Mouse (Mus musculus): ENCODE measurements around the gene Dlx4.

The Dlx4 gene

DNA sequence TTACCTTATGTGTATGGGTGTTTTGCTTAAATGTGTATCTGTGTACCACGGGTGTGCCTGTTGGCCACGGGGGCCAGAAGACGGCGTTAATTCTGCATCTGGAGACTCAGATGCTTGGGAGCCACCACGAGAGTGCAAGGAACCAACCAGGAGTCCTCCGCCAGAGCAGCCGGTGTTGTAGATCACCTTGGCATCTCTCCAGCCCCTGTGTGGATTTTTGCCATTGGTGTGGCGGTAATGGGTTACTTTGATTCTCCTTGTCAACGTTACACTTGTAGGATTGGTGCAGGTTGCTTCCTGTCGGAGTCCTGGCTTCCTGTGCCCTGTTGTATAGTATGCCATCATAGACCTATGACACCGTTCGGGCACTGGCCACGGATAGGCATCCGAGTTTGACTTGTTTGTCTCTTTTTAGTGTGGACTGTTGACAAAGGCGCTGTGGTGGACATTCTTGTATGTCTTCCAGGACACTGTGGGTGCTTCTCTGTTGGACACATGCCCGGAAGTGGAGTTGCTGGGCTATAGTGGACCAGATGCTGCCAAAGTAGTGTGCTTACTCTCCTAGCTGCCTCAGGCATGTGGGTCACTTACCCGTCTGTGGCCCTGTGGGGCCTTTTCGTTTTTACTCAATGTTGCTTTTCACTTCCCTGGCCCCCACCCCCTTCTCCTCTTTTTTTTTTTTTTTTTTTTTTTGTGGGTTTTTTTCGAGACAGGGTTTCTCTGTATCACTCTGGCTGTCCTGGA lies 43.7 kb downstream of the Dlx4 start:
- DNase-seq (ENCODE audit: low spot score) = no peak

DNA sequence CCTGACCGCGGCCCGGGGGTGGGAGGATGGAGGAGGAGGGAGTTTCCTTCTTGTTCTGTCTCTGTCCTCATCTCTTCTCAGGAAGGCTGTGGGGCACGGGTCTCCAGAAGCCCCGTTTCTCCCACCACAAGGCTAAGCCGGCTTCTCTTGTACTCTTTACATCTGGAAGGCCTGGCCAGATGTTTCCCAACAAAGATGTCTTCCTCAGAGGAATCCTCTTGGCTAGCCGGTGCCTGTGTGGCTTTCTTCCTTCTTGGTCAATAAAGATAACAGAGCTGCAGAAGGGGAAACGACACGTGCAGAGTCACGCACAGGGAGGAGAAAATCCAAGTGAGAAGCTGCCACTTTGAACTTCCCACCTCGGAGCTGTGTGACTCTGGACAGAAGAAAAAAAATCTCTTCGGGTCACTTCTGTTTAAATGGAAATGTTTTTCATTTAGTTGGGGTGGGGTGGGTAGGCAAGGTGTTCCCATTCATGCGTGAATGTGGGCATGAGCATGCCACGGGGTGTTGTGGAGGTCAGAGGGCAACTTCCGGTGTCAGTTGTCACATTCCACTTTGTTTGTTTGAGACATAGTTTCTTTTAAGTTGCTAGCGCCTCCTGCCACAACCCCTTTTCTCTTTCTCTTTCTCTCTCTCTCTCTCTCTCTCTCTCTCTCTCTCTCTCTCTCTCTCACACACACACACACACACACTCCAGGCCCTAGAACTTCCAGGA lies 44.8 kb downstream of the Dlx4 start:
- no peak for DNase-seq (ENCODE audit: low spot score)

DNA sequence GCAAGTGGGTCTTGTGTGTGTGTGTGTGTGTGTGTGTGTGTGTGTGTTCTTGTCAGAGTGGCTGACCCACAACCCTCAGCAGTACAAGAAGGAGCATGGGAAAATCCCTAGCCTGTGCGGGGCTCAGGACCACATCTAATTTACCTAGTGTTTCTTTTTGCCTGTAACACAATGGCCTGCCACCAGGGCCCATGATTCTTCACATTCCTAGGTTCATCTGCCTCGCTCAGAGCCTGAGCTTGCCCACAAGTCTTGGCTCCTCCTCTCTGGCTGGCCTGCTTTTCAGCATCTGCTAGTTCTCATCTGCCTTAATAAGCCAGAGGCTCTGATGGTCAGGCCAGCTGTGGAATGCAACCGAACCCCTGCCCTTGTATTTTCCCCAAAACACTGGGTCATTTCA lies 45.7 kb downstream of the Dlx4 start:
- no peak for DNase-seq (ENCODE audit: low spot score)

DNA sequence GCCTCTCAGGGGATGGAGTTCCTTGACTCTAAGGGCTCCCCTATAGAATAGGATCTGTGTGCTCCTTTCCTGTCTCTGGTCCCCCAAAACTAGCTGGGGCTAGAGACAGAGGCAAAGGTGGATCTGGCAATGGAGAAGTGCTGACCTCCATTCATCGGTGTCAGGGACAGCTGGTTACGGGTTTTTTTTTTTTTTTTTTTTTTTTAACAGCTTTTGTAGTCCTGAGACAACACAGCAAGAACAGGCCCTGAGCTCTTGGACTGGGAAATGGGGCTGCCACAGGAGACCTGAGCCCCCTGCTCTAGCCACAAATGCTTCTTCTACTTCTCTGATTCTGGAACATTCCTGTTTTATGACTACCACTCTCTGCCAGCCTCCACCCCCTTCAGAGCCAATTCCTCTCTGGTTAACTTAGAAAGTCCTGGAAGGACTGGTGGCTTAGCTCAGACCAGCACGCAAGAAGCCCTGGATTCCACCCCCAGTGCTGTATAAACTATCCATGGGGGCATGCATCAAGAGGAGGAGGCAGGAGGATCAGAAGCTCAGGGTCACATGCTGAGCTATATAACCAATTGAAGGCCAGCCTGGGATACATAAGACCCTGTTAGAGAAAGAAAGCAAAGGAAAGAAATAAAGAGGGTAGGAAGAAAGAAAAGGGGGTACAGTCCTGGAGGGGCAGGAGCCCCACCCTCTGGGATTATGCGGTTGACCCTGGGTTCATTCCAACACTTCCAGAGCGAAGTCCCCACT lies 47.5 kb downstream of the Dlx4 start:
- no peak for DNase-seq (ENCODE audit: low spot score)

DNA sequence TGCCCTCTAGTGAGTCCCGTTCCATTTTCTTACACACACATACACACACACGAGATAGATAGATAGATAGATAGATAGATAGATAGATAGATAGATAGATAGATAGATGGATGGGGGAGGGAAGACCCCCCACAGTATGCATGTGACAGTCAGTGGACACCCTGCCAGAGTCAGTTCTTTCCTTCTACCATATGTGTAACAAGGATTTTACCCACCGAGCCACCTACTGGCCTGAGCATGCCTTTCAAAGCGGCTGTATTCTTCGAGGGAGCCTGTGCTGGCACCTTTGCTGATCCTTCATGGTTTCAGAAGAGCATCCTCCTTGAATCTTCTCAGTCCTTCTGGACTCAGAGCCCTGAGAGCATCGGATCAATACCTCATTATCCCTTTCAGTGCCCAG lies 48.2 kb downstream of the Dlx4 start:
- no peak for DNase-seq (ENCODE audit: low spot score)

DNA sequence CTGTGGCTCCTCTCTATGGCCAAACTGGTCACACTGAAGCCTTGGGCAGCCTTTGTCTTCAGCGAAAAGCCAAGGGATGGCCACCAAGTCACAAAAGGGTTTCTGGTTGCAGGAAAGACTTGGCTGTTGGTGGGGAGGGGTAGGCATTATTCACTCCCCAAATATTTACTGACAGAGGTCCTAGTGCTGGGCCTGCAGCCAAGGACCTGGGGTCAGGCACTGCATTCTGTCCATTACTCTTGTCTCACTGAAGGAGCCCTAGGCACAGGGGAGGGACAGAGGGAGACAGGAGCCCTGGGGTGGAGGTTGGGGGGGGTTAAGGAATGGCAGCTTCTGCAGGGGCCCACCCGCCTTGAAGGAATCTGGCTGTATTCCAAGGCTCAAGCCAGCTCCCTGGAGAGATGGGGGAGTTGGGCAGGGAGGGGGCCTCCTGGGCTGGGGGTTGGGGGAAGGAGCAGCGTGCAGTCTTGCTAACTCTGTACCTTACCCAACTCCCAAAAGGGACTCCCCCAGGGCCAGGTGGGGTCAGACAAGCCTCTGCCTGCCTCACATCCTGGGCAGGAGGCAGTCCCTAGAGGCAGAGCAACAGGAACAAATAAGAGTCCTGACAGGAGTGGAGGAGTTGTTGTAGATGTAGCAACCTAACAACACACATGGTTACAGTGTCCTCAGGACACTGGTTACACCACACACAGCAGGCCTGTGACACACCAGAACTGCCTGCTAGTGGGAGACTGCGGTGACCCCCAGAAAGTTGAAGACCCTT lies 49.3 kb downstream of the Dlx4 start:
- DNase-seq (ENCODE audit: low spot score) = no peak

DNA sequence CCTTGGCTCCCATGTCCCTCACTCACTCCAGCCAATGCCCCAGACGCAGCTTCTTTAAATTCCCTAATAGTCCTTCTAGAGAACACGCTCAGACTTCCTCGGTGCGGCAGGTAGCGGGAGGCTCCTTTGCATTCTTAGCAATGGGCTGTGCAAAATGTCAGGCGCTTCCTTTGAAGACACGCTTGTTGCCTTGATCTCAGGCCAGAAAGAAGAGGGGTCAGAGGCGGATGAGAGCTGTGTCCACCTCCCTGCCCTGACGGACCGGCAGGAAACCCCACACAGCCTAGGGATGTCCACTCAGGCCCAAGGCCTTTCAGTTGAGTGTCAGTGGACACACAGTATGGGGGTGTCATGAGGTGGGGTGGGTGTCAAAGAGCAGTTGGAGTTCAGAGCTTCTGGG lies 50.5 kb downstream of the Dlx4 start:
- no peak for DNase-seq (ENCODE audit: low spot score)

DNA sequence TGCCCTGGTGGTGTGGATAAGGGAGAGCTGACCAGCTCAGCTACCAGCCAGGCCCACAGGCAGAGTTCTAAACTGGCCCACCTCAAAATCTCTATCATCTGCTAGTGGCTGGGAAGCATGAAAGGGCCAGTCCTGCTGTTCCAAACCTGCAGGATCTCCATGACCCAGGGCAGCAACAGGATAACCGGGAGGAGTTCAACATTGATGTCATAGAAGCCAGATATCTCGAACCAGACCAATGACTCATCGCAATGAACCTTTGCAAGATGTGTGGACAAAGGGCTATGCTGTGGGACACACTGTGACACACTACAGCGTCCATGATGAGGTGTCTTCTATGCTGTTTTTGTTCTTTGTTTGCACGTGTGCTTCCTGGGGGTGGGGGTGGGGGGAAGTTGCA lies 53.0 kb downstream of the Dlx4 start:
- DNase-seq (ENCODE audit: low spot score) = no peak

Data from left cerebral cortex, adult 11 months (tissue).